Mouse (Mus musculus) lung, embryonic 14.5 days (tissue): Measurements from ENCODE around the gene Sun5. TPM values are rescaled to one million over a fixed set of nuclear protein-coding genes. Genes with fewer than 3 reads are reported as not detected.
"Not testable (repeated sequence)": the region's sequence is repeated elsewhere in the genome, so short reads cannot be mapped to it uniquely, and the experiment has no call there.

Experiments
- ATAC-seq: fragments of 200-750 bp; cut with Nextera tagmentation; 2 replicates; pipeline ENCODE4 v1.8.0; 2017; ENCODE audit warnings: mild to moderate bottlenecking, moderate TSS enrichment, moderate library complexity; ENCODE audit not compliant: insufficient read depth
- DNase-seq: peaks from one replicate; pipeline ENCODE4 v3.0.0-alpha.2; 2015
- H3K27ac ChIP-seq: fragments of 300-500 bp; sonication (generic); 2 replicates; pipeline ENCODE4 v1.5.1; 2014; ENCODE audit warnings: low read depth, mild to moderate bottlenecking, moderate library complexity
- H3K27me3 ChIP-seq: fragments of 300-500 bp; sonication (generic); 2 replicates; pipeline ENCODE4 v1.6.1; 2014; ENCODE audit warnings: low read length, control low read depth; ENCODE audit not compliant: insufficient read depth
- H3K36me3 ChIP-seq: fragments of 300-500 bp; sonication (generic); 2 replicates; pipeline ENCODE4 v1.6.1; 2014; ENCODE audit warnings: control low read depth; ENCODE audit not compliant: insufficient read depth
- H3K4me1 ChIP-seq: fragments of 300-500 bp; sonication (generic); 2 replicates; pipeline ENCODE4 v1.6.1; 2014; ENCODE audit warnings: antibody characterized with exemption, control low read depth; ENCODE audit not compliant: insufficient read depth
- H3K4me2 ChIP-seq: fragments of 300-500 bp; sonication (generic); 2 replicates; pipeline ENCODE4 v1.6.1; 2014; ENCODE audit warnings: mild to moderate bottlenecking
- H3K4me3 ChIP-seq: fragments of 300-500 bp; sonication (generic); 2 replicates; pipeline ENCODE4 v1.5.1; 2014; ENCODE audit warnings: low read depth, low read length
- H3K9ac ChIP-seq: fragments of 300-500 bp; sonication (generic); 2 replicates; pipeline ENCODE4 v1.6.1; 2014
- H3K9me3 ChIP-seq: fragments of 300-500 bp; sonication (generic); 2 replicates; pipeline ENCODE4 v1.6.1; 2016; ENCODE audit warnings: low read depth, low read length, control low read depth
- CTCF ChIP-seq: IDR thresholded peaks from 2 replicates; pipeline ENCODE4 v1.5.1; 2016; ENCODE audit warnings: antibody characterized with exemption, low read depth
- WGBS: fragments of 180-500 bp; shearing (Covaris S2); extraction: QIAGEN DNeasy Blood & Tissue Kit; methylation state at CpG from one replicate; pipeline ENCODE4 v1.1.7; 2014; 5-methylcytosine and 5-hydroxymethylcytosine counted together
- polyA plus RNA-seq: library from polyadenylated mRNA; unstranded; fragments of >200 nt; fragmentation: Nextera tagmentation; extraction: Ambion mirVana; gene quantifications from 2 replicates; pipeline ENCODE4 v1.2.1, GENCODE M21; 2014

Gene Sun5
- polyA plus RNA-seq, 1 experiment from 2014 or later = not detected

- Histone ChIP-seq H3K4me1 (no peaks in the 10 kb centered on the region), H3K27ac (no peak overlapping the region), H3K4me3 (no peak overlapping the region), H3K4me2 (no peak overlapping the region), H3K27me3 (no peaks in the 10 kb centered on the region), H3K9ac (no peak overlapping the region), H3K36me3 (no peaks in the 10 kb centered on the region), H3K9me3 (no peaks in the 10 kb centered on the region)
- DNase-seq (no peak), ATAC-seq (no peak)
- TF ChIP-seq CTCF = no peak
- 45% methylated on average over 2 of the region's 2 CpGs for WGBS
Measured at GRCm38 (mm10) chr2:153822005-153822543, 48.8 kb downstream of the Sun5 start.

- WGBS = 47% methylated on average over 3 of the region's 3 CpGs
- Histone ChIP-seq H3K4me1 (no peaks in the 10 kb centered on the region), H3K27me3 (no peaks in the 10 kb centered on the region), H3K4me2 (no peak overlapping the region), H3K9ac (no peak overlapping the region), H3K27ac (no peak overlapping the region), H3K9me3 (no peaks in the 10 kb centered on the region), H3K4me3 (no peak overlapping the region), H3K36me3 (no peaks in the 10 kb centered on the region)
- no peak for ATAC-seq
- no peak for TF ChIP-seq CTCF
- no peak for DNase-seq
Measured at GRCm38 (mm10) chr2:153809921-153810320, 61.0 kb downstream of the Sun5 start.

GRCm38 (mm10) chr2:153808841-153809240 lies 62.0 kb downstream of the Sun5 start:
- Histone ChIP-seq H3K4me2 (no peak overlapping the region), H3K9ac (no peak overlapping the region), H3K4me1 (no peaks in the 10 kb centered on the region), H3K36me3 (no peaks in the 10 kb centered on the region), H3K4me3 (no peak overlapping the region), H3K27ac (no peak overlapping the region), H3K27me3 (no peaks in the 10 kb centered on the region), H3K9me3 (no peaks in the 10 kb centered on the region)
- WGBS = 61% methylated on average over 6 of the region's 6 CpGs
- ATAC-seq (no peak), DNase-seq (no peak)
- no peak for TF ChIP-seq CTCF

- no peak for DNase-seq
- WGBS = 71% methylated on average over 8 of the region's 8 CpGs
- Histone ChIP-seq H3K9ac (no peak overlapping the region), H3K4me2 (no peak overlapping the region), H3K27ac (no peak overlapping the region), H3K9me3 (no peaks in the 10 kb centered on the region), H3K27me3 (no peaks in the 10 kb centered on the region), H3K36me3 (no peaks in the 10 kb centered on the region), H3K4me3 (no peak overlapping the region), H3K4me1 (no peaks in the 10 kb centered on the region)
- no peak for ATAC-seq
- no peak for TF ChIP-seq CTCF
Measured at GRCm38 (mm10) chr2:153808146-153808545, 62.7 kb downstream of the Sun5 start.

GRCm38 (mm10) chr2:153807464-153807863 lies 63.4 kb downstream of the Sun5 start:
- not testable (repeated sequence) for H3K36me3 ChIP-seq, H3K9me3 ChIP-seq, H3K4me1 ChIP-seq, H3K4me3 ChIP-seq, ATAC-seq, H3K9ac ChIP-seq, H3K27me3 ChIP-seq, H3K4me2 ChIP-seq, H3K27ac ChIP-seq
- DNase-seq = peak; percentile 74
- peak; percentile 80 for TF ChIP-seq CTCF

Other genes with a start within 250 kb of the Sun5 start
- 66.5 and 70.9 TPM in 2 replicates for gene Commd7, start 238.3 kb downstream of the Sun5 start, polyA plus RNA-seq
- gene Dnmt3b, start 221.6 kb downstream of the Sun5 start, polyA plus RNA-seq = 14.8 and 18.1 TPM in 2 replicates
- 0.11 and 0.12 TPM in 2 replicates for gene Dnmt3c, start 174.4 kb downstream of the Sun5 start, polyA plus RNA-seq
- gene Mapre1, start 129.8 kb downstream of the Sun5 start, polyA plus RNA-seq = 235 and 264 TPM in 2 replicates
- not detected in 2 replicates for gene Efcab8, start 91.2 kb downstream of the Sun5 start, polyA plus RNA-seq
- not detected in 2 replicates for gene Bpifb2, start 4.0 kb upstream of the Sun5 start, polyA plus RNA-seq
- gene Bpifb6, start 29.3 kb upstream of the Sun5 start, polyA plus RNA-seq = not detected in 2 replicates
- gene Bpifb3, start 47.1 kb upstream of the Sun5 start, polyA plus RNA-seq = not detected in 2 replicates
- not detected in 2 replicates for gene Bpifb4, start 67.1 kb upstream of the Sun5 start, polyA plus RNA-seq
- not detected in 2 replicates for gene Bpifa6, start 103.9 kb upstream of the Sun5 start, polyA plus RNA-seq
- not detected in 2 replicates for gene Bpifa2, start 137.2 kb upstream of the Sun5 start, polyA plus RNA-seq